Mouse (Mus musculus) adrenal gland (tissue): ENCODE measurements around the gene Crybg2.

Source experiments
- intact Hi-C: fragments of 180-260 bp; cut with DNase I; formaldehyde crosslinking; loops from one replicate; pipeline ENCODE4 v1.15.1; 2025
- long read RNA-seq, 2 experiments: library from polyadenylated mRNA; unstranded; transcript quantifications; one replicate each; pipeline ENCODE4 v2.0.0; 2020; ENCODE audit warnings: borderline replicate concordance in 1 of 2; ENCODE audit not compliant: insufficient replicate concordance in 1 of 2

Crybg2 gene
- long read RNA-seq, experiment 1, result 0 reads
- long read RNA-seq, experiment 2, result 0 reads

DNA sequence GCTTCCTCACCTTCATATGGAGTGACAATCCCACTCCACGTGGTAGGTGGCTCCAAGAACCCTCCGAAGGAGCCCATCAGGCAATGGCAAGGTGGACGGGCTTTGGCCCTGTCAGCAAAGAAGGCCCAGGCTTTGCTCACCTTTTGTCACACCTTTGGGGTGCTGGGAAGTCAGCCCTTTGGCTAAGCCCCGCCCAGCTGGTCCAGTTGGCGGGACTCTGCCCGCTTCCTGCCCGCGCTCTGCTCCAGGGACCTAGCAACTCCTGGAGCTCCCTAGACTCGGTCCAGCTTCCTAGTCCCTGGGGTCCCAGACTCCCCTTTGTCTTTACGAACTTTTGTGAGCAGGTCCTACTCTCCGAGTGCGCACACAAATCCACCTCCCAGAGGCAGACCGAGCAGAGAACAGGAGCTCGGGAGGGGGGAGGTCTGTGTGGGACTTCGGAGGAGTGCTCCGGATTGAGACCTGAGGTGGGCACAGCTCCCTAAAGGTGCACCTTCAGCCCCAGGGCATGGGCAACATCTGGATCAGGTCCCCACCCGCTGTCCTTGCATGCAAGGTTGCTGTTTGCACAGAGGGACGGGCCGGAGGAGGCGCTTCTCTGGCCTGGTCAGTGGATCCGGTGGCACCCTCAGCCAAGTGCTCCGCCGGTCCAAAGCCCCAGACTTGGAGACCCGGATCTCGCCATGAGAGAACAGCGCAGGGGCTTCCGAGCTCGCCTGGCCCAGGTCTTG lies at the start of gene Crybg2:
Gene Crybg2 (plus strand): TSS at position 681 of the 731 bp plus-strand sequence.
- intact Hi-C loops, result no loop called here

DNA sequence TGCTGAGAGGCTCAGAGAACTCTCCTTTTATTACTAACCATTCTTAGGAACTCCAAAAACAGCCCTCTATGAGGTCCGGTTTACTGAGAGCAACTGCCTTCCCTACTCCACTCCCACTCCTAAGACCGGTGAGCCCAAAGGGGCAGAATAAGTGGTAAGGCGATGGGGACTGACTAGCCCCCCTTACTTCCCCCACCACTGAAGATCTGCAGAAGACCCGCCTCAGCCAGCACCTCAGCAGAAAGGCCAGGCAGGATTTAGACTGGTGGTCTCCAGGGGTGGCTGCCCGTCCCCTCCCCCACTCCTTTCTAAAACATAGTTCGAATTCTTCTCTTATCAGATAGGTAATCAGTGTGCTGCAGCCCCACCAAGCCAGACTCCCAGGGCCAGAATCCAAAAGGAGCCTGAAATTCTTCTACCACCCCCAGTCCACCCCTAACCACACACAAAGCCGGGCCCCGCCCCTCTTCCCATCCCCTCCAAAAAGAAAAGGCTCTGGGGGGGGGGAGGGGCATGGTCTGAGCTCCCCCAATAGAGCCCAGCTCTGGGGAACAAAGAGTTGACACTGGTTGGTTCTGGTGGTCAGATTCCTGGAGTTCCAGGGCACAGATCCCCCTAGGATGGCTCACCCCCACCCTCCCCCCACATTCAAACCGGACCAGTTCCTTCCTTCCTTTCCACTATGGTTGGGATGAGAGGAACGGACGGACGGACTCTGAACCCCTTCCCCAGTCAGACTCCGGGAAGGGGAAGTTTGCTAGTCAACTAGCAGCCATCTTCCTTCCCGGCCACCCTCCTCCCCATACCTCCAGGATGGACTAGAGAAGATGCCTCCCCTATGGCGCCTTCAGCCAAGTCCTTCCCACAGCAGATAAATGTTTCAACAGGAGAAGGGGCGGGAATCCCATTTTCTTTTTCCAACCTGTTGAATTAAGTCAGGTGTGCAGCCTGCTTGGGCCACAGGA lies 48.9 kb upstream of the Crybg2 start:
- intact Hi-C loops, result no loop called here

DNA sequence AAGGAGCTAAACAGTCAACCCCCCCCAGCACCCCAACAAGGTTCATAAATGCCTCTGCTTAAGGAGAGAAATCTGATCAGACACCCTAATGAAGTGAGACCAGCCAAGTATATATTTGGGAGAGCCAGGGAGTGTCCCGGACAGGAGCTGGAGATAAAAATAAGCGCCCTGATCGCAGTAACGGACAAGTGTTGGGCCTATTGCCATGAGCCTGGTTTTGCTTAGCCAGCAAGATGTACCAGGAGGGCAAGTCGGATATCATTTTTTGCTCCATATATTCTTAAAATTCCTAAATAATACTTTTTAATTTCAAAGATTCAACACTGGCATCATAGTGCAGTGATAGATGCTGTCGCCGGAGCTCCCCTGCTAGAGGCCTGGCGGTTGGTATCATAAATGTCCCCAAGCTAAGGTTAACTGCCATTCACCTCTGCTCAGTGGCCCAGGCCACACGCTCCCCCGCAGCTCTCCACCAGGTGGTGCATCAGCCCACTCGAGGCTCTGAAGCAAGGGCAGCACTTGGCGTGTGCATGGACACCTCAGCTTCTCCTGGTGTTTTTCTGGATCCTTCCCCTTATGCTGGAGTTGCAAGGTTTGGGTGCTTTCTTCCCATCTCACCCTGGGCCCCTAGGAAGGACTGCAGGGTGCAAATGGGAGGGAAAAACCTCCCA lies 47.6 kb upstream of the Crybg2 start:
- intact Hi-C loops, result no loop called here

DNA sequence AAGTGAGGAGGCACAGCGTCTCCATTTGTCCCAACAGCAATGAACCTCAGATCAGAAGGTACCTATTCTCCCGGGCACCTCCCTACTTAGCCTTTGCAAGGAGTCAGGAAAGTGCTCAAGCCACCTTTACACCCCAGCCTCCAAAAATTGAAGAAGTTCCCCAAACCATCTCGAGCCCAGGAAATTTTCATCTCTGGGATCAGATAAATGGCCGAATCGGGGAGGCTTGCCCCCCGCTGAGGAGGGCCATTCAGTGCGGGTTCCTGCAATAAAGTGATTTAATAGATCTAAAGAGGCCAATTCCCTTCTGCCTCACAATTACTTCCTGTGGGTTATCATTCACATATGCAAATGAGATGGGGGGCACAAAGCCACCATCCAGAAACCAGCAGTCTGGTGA lies 44.4 kb upstream of the Crybg2 start:
- intact Hi-C loops, result no loop called here

DNA sequence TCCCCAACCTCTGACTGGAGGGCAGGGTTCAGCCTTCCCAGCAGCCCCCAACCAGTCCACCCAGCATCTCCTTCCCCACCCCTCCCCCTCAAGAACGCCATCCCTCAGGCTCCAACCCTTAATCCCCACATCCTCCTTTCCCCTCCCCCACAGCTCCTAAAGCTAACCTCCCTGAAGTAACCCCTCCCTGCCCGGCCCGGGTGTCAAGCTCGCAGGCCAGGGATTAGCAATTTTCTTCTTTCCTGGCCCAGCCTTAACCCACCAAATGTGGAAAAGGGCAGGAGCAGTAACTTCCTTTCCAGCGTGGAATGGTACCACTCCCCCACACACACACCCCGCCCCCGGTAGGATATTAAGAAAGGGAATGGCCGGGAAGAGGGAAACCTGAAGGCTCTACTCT lies 43.8 kb upstream of the Crybg2 start:
- intact Hi-C loops, result no loop called here

DNA sequence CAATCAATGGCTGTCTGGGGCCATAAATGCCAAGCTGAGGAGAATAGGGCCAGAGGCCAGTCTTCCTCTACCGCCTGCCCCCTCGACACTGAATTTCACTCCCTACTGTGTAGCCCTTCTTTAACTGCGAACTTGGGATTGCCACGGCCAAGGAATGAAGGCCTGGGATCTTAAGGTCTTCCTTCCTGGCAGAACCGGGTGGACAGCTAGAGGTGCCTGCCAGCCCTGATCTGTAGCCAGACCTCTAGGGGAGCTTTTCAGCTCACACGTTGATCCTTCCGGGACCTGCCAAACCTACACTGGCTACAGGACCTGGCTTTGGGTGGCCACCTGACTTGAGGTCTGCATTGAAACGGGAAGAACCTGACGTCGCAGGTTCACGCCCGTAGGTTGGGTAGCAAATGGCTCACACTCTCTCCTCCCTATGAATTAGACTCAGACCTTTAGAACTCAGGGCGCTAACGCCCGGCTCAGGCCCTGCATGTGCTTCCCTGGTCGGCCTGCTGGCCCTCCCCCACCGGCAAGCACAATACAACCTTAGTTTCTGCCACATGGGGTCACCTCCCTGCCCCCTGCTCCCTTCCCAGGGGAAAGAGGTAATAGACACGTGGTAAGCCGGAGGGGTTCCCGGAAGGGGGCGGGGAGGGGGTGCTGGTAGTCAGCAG lies 43.3 kb upstream of the Crybg2 start:
- intact Hi-C loops, result no loop called here

DNA sequence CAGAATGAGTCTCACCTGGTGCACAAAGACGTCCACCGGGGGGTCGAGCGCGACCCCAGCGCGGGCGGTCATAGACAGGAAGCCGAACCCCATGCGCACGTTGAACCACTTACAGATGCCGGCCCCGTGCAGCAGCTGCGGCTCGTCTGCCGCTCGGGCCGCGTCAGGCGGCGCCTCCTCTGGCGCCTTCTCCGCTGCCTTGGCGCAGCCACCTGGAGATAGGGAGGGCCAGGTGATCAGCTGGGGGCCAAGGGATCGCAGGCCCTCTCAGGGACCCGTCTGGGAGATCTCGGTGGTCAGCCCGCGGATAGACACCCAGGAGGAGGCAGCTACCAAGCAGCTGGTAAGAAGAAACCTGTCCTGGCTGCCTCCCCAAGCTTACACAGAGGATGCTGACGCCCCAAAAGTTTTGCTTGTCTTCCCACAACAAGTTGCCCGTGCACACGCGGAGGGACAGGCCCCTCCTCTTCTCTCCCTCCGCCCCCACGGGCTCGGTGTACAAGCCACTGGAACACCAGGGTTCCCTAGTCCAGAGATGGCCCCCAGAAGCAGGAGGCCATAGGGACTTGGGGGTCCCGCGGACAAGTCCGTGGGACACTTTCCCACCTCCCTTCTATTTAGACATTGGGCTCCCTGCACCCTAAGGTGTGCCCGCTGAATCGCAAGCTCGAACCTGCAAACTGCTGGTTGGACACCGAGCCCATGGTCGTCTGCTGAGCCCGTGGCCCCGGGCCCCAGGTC lies 42.4 kb upstream of the Crybg2 start:
- intact Hi-C loops, result no loop called here

DNA sequence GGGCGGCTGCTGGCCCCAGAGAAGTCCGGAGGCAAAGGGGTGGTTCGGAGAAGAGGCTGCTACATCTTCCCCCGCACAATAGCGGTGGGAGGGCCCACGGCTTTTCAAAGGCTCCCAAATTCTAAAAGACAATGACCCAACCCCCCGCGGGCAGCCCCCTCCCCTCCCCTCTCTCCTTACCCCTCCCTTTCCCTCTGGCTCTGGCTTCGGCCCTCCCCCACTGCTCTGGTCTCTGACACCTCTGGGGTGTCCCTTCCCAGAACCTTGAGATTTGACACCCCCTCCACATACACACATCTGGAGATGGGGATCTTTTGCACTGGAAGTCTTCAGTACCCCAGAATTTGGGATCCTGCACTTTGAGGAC lies 41.9 kb upstream of the Crybg2 start, which contains the start of gene Lin28a:
Gene Lin28a (minus strand): TSS at position 63 of the 367 bp plus-strand sequence.
- intact Hi-C loops, result no loop called here

DNA sequence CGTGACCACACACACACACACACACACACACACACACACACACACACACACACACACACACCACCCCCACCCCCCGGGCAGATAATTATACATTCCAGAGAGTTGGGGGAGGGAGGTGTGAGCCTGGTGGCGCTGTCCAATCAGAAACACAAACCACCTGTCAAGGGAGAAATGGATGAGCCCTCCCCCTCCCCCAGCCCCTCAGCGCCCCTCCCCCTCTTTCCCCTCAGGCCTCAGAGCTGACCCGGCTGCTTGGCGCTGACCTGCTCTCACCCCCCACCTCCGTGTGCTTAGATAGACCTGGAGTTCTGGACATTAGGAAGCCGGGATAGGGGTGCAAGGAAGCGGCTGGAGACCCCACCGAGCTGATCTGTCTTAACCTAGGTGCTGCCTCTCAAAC lies 41.4 kb upstream of the Crybg2 start:
- intact Hi-C loops, result no loop called here

DNA sequence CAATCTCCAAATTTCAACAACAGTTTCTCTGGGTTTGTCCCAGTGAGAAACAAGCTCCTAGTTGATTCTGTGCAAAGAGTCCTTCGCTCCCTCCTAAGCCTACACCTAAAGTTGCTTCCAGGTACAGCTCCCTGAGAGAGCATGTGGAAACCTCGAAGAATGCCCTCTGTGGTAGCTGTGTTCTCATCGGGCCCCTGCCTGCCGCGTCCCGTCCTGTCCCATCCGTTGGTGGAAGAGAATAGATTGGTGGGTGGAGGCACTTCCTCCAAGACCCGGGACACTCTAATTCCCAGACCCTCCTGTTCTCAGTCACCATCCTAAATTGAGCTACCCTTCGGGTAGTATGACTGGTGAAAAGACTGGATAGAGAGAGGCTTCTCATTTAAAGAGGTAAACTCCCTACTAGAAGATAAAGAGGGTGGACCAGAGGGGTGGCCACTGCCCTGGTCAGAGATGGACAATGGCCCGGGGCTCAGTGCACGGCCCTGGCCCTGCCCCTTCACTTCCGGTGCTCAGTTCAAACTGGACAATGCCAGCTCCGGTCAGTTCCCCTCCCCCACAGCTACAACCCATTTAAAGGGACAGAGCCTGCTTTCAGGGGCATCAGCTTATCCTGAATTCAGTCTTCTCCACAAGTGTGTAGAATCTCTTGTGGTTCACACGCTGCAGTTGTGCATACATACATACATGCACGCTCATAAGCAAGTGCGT lies 40.8 kb upstream of the Crybg2 start:
- intact Hi-C loops, result no loop called here

DNA sequence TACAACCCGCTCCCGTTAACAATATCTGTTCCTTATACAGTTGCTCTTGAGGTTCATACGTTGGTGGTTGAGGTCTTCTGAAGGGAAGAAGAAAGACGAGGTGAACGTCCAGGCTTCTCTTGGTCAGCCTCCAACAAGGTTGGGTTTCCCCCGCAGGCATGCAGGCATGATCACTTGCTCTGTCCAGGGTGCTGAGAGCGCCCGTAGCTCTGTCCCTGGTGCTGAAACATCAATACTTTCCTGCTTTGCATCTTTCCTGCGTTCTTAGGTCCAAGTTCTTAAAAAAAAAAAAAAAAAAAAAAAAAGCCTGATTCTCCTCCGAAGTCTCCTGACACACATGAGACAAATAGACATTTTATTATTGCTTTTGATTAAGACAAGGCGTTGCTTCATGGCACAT lies 40.0 kb upstream of the Crybg2 start:
- intact Hi-C loops, result no loop called here

DNA sequence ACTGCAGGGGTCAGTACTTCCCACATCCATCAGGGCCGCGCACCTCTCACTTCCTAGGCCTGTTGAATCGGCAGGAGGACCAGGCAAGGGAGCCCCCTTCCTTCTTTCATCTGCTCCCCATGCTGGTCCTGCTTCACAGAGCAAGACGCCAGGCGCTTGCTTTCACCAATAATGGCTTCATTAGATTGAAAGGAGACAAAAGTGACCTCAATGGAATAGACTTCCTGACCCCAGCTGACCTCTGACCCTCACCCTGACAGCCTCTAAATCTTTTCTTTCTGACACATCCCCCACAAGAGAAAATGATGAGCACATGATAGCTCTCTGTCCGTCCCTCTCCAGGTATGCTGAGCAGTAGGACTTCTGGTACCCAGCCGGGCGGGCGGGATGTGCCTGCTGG lies 34.8 kb upstream of the Crybg2 start:
- intact Hi-C loops, result no loop called here

DNA sequence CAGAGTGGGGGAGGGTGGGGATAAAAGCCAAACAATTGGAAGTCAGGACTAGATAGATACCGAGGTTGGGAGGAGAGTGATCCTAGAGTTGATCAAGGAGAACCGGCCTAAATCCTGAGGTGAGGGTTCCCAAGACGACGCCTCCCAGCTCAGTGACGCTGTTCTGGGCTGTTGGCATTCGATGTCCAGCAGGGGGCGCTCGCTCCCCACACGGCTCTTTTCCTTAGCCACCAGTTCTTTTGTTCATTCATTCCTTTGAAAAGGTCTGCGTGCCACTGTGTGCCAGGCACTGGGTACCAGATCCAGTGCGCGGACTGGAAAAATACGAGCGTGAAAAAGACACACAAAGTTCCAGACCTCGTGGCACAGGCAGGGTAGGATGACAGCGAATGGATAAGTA lies 24.7 kb upstream of the Crybg2 start:
- intact Hi-C loops, result loop anchor here (2.0 kb wide), 1 partner anchor 51 kb away; no protein-coding TSS in a partner anchor

DNA sequence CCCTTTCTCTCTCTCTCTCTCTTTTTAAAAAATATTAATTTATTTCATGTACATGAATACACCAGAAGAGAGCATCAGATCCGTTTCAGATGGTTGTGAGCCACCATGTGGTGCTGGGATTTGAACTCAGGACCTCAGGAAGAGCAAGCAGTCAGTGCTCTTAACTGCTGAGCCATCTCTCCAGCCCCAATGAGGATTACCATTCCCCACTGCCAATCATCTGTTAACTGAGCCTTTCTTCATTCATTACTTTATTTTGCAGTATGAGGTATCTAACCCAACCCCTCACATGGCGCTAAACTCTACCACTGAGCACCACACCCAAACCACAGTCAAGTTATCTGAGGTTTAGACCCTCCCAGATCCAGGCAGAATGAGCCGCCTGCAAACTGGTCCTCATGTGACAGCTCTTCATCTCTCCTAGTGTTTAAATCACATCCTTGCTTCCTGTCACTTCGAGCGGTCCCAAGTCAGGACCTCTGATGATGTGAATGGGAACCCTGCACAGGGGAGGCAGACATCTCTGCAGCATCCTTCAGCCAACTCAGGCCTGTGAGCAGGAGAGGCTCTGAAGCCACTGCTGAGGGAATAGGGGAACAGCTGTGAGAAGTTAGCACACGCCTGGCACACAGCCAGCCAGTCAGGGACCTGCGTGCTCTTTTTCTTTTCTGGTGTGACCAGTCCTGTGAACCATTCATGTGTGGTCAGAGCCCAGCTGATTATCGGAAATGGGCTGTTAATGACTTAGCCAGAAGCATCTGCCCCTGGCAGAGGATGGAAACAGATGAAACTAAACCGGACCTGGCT lies 19.1 kb upstream of the Crybg2 start:
- intact Hi-C loops, result no loop called here

DNA sequence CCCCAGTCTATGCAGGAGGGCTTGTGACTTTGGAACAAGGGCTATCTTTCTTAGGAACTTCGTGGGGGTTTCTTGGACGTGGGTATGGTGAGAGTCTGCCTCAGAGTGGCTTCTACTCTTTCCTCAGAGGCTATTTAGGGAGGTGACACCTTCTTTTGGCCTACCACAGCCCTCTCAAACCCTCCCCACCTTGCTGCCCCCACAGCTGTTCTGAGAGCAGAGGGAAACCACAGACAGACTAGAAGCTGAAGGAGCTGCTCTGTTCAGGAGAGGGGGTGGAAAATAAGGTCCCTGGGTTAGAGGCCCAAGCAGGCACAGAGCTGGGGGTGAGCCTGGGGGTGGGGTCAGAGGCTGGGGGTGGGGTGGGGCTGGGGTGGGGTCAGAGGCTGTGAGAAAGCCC lies 17.6 kb upstream of the Crybg2 start:
- intact Hi-C loops, result no loop called here

DNA sequence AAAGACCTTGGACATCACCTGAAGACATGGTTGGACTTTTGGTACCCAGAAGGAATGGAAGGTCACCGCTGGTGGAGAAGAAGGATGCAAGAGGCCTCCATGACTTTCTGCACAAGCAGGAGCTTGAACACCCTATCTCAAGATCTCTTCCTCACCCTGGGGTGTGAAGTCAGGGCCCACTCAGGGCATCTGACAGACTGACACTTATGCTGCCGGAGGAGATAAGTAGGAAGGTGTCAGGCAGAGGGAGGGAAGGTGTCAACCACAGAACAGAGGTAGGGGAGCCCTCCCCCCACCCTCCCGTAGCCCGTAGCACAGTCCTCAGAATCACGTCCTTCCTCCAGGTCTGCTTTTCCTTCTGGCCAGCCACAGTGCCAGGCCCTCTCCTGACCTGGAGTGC lies 13.0 kb upstream of the Crybg2 start:
- intact Hi-C loops, result no loop called here

DNA sequence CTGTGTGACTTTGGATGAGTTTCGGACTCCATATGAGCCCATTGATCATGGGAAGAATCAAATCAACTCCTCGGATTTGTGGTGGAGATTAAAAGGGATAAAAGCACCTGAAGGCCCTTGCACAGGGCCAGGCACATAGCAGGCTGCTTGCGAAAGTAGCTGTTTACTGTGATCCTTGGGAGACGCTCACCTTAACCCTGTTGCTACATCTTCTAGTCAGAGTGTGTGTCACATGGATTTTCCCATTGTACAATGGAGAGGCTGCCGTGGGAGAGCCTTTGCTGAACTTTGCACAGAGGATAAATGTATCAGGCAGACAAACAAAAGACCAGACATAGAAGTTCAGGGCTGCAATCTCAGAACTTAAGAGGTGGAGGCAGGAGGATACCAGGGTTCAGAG lies 8.7 kb upstream of the Crybg2 start:
- intact Hi-C loops, result no loop called here

DNA sequence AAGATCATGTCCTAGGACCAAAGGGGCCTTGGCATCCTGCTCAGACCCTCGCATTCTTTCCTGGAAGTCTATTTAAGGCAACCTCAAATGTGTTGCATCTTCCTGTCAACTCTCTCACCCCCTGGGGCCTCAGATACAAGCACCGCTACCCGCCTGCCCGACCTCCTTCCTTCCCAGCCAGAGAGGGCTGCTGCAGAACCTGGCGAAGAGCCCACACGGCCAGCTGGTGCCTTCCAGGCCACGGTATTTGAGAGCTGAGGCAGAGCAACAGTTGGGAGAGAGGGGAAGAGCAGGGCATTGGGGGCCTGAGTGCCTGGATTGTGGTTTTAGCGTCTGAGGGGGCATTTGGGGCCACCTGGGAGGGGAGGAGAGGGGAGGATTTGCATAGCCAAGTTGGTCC lies 8.1 kb upstream of the Crybg2 start:
- intact Hi-C loops, result no loop called here

DNA sequence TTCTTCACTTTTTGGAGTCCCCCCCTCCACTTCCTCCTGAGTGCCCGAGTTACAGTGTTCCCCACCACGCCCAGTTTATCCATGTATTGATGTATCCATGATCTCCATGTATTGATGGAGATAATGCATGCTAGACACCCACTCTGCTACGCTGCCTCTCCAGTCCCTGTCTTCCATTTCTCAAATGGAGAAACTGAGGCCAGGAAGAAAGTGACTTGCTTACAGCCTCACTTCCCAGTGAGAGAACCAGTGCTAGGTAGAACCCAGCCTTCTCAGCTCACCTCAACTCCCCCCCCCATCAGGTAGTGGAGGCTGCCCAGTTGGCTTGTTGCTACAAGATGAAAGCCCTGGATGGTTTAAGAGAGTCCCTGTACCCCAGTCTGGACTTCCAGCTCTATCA lies 7.1 kb upstream of the Crybg2 start, which contains the start of gene Zfp683:
Gene Zfp683 (plus strand): TSS at position 301 of the 400 bp plus-strand sequence.
- intact Hi-C loops, result no loop called here
